Mouse (Mus musculus): ENCODE measurements around the gene Ugp2.
"Not testable (repeated sequence)": the region's sequence is repeated elsewhere in the genome, so short reads cannot be mapped to it uniquely, and the experiment has no call there.

Ugp2 gene

DNA sequence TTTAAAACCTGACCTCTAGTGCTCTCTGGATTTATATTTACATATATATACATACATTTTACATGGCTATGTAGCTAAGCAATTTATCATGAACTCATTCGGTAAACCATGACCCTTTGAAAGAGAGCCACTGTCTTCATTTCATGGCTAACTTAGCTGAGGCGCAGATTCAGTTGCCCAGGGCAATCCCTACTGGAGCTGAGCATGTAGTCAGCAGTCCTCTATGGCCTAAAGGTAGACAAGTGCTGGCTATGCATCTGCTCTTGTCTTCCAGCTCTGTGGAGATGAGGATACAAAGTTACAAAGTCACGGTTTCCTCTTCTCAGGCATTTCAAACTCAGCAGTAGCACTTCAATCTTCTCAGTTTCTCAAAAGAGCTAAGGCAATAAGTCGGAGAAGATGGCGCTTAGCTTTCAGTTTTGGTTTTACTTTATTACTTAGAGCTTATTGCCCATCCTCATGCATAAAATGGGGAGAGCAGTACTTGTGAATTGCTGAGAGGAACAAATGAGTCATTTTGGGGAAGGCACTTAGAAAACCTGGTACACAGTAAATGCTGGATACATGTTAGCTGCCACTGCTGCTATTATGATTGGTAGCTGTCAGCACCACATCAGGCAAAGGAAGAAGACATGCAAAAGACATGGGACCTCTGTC is 38.2 kb downstream of the Ugp2 start:
- DNase-seq (ENCODE audit: low spot score), result no peak

DNA sequence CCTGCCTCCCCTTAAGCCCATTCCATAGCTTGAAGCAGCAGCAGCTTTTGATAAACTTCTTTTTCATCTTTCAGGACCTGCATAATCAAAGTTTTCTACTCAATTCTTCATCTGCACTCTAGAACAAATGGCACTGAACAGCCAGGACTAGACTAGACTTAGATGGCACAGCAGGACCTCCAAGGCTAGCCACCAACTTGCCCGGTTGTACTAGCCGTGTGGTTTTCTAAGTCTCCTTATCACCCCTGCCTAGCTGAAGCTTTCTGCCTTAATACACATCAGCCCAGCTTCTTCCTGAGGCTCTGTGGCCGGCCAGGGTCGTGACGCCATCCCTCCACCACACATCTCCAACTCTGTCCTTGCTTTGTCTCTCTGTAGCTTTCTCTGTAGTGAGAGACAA is 42.9 kb downstream of the Ugp2 start:
- DNase-seq (ENCODE audit: low spot score), result no peak

DNA sequence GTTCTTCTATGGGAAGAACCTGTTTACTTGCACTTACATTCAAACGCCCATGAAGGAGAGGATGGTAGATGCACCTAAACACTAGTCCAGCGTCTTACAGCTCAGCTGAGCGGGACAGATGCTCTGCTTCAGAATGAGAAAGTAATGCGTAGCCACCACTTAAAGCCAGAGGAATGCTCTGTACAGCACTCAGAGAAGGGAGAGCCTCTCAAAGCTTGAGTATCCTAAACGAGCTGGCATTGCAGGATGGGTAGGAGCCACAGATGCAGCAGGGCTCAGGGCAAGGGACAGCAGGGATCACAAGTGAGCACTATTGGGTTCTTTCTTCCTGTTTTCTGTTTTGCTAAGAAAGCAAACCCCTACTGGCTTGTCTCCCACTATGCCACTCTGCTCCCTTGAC is 43.5 kb downstream of the Ugp2 start:
- DNase-seq (ENCODE audit: low spot score), result no peak

DNA sequence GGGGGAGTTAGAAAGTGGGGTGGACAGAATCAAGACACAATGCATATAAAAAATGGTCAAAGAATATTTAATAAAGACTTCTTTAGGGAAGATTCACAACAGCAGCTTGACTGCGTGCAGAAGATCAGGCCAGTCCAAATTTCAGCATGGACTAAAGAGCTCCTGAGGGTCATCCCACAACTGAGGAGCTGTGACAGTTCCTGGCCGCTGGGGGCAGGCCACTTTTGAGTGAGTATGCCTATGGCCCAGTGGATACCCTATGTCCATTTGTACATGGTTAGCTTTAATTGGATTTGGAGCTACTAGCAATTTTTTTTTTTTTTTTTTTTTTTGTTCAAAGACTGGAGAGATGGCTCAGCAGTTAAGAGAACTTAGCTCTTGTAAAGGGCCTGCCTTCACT is 44.2 kb downstream of the Ugp2 start:
- DNase-seq (ENCODE audit: low spot score), result no peak

DNA sequence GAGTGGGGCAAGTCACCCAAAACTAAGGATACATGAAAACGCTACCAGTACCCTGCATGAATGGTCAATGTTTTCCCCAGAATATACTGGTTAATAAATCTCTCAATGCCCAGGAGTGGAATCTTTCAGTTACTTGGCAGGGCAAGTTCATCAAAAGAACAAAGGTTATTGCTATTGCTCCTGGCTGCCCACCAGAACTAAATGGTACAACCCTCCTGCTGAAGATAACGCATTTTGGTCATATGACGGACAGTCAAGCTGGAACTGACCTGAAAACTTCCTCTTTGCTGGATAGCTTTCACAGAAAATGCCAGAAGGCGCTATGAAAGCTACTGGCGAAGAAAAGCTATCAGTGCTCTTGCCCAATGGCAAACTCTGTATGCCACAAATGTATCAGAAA is 45.2 kb downstream of the Ugp2 start:
- DNase-seq (ENCODE audit: low spot score), result no peak

DNA sequence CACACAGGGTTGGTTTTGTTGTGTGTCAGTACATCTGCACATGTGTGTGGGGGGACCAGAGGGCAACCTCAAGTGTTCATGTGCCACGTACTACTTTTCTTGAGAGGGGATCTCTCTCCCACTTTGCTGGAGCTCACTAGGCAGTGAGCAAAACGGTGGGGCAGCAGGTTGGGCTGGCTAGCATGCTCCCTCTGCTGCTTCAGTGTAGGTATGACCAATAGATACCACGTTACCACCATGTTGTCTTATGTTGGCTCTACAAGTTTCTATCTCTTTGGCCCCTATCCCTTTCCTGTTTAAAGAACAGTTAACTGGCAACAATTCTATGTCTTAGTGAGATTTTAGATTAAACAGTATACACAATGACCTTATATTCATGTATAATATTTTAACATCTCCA is 48.7 kb downstream of the Ugp2 start:
- no peak for DNase-seq (ENCODE audit: low spot score)

DNA sequence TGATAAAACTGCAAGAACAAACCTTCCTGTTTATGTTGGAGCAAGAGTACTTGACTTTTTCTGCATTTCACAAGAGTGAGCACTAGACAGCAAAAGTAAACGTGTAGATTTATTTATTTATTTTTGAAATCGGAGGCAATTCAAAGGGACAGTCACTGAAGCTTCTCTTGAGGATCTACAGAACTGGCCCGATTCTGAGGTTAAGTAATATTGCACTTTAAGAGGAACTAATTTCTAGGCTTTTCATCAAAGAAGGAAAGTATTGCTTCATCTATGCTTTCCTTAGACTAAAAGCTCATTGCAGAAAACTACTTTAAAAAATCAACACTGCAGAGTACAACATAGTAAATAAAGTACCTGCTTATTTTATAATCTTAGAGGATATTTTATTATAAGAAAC is 49.4 kb downstream of the Ugp2 start:
- DNase-seq (ENCODE audit: low spot score), result no peak

DNA sequence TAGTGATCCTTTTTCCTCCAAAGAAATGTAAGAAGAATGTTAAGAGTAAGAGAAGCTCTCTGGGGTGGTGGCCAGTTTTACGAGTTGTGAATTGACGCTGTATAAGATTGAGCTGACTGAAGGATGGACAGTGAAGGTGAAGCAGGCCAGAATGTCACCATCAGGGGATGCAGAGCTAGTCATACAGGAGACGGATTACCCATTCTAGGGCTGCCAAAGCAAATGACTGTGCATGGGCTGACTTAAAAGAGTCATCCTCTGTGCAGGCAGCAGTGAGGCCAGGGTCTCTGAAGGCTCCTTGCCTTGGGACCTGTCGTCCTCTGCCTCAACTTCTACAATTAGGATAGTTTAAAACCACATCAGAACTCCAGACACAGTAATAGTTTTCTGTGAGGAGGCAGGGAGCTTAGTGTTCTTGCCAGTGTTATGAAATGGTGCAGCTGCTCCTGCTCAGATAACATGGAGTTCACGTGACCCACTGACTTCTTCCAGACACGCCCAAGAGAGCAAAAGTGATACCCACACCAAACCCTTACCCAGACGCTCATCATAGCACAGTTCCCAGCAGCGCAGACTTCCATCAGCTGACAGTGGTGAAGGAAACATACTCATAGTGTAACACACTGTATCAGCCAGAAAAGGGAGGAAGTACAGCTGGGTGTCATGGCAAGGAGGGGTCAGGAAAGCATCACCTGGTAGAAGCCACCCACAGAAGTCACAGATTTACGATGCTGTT is 56.9 kb downstream of the Ugp2 start:
- no peak for DNase-seq (ENCODE audit: low spot score)

DNA sequence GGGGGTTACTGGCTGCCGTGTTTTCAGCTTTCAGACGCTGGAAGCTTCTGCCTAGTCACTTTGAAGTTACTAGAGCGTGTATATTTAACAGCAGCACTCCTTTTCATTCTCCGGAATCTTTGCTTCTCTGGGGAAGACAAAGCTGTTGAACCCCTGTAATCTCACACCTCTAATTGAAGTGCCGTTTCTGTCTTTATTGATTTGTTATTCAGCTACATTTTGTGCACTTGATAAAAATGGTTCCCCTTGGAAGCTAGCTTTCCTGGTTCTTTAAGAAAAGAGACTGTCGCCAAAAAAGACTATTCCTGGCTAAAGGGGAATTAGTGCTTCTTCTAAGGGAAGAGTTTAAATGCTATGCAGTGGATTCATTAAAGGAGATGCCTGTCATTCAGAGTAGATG is 61.5 kb downstream of the Ugp2 start:
- DNase-seq (ENCODE audit: low spot score), result no peak

DNA sequence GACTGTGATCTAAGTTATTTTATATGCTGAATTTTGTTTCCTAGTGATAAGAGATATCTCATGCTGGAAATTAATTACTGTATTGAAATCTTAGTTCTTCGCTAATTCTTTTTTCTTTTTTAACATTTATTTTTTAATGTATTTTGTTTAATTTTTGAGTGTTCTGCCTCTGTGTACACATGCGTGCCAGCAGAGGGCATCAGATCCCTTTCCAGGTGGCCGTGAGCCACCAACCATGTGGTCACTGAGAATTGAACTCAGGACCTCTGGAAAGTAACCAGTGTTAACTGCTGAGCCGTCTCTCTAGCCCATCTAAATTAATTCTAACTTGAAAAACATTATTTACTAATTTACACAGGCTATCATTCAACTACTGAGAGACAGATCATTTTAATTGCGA is 62.9 kb downstream of the Ugp2 start:
- no peak for DNase-seq (ENCODE audit: low spot score)

DNA sequence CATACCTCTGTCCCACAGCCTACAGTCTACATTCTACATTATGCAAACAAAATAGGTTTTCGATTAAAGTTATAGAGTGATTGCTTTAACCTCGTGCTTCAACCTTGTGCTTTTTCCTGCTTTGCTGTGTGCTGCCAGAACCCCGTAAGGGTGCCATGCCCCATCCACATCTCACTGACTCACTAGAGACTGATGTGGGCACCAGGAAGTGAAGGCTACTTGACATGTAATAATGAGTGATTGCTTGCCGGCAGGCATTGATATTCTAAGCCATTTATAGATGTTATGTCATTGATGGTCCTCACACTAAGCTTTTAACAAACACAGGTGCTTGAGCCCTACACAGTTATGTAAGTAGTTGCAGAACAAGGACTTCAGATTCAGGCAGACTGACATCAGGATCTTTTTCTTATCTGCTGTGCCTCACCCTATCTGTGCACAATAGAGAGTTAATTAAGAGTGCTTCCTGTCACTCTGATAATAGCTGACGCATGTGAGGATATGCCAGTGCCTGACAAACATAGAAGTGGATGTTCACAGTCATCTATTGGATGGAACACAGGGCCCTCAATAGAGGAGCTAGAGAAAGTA is 63.8 kb downstream of the Ugp2 start:
- no peak for DNase-seq (ENCODE audit: low spot score)

DNA sequence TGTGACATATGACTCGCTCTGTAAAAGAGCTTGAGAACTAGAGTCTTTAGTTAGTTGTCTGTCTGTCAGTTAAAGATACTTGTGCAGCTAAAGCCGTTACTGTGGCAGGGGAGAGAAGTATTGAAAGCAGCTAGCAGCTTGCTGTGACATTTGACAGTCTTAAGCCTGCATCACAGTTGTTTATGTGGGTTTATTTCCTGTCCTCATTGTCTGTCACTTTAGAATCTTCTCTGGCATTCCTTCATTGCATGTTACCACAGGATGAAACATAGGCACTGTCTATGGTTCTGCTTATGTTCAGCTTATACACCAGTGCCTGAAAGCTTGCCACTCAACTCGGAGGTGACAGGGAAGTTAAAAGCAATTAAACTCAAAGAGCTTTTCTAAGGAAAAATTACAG is 67.4 kb downstream of the Ugp2 start:
- no peak for DNase-seq (ENCODE audit: low spot score)

DNA sequence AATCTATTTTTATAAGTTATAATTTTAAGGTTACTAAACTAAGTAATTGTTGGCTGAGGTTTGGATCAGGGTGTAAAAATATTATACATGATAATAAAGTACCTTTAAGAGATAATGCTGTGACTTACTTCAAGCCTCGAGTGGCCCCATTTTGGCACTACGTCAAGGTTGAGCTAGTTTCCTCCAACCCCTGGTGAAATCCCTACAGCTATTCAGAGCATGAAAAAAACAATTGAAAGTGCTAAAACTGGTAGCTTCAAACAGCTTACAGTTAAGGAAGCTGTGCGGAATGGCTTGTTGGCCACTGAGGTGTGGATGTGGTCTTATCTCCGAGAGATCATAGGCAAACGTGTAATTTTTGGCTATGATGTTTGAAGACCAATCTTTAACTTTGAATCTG is 75.5 kb downstream of the Ugp2 start:
- DNase-seq (ENCODE audit: low spot score), result no peak

DNA sequence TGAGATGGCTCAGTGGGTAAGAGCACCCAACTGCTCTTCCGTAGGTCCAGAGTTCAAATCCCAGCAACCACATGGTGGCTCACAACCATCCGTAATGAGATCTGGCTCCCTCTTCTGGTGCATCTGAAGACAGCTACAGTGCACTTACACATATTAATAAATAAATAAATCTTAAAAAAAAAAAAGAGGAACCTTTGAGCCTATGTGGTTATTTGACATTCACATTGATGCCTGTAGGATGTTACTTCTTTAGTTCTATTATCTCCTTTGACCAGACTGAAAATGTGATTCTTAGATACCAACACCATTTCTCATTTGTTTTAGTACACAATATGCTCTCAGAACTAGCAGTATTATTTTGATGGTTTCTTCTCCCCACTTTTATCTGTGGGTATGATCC is 82.8 kb downstream of the Ugp2 start:
- not testable (repeated sequence) for DNase-seq (ENCODE audit: low spot score)

DNA sequence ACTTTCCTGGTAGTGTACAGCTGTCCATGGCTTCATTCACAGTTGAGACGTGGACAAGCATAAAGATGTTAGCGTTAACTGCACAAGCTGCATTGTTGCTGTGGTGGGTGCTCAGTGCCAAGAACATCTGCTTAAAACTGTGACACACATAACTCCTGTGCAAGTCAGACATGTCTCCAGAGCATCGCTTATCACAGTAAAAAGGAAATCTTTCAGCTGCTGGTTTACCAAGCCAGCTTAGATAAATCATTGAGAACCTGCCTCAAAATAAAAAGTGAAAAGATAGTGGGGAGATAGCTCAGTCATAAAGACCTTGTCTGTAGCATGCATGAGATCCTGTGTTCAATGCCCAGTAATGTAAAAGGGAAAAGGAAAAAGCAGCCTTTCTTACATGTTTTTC is 84.6 kb downstream of the Ugp2 start:
- no peak for DNase-seq (ENCODE audit: low spot score)

DNA sequence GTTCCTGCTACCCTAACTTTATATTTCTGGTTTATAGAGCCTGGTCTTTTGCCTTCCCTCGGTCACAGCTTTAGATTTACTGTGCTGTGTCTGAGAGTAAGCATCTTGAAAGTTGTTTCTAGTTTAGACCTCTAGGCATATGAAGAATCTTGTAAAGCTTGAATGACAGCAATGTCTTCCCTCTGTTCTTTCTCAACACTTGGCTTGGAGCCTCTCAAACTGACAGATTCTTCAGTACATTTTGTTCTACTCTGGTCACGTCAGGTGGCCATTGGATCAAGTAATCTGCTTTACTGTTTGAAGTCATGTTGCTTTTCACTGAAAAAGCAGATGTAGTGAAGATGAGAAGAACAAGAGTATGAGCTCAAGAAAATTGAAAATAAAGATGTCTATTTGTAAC is 94.8 kb downstream of the Ugp2 start:
- DNase-seq (ENCODE audit: low spot score), result no peak

Data from urinary bladder, postnatal 10 days (tissue).